Mouse (Mus musculus): Measurements from ENCODE around the gene Lrrc8c. TPM values are rescaled to one million over a fixed set of nuclear protein-coding genes. Genes with fewer than 3 reads are reported as not detected.
"Not testable (repeated sequence)": the region's sequence is repeated elsewhere in the genome, so short reads cannot be mapped to it uniquely, and the experiment has no call there.

Gene Lrrc8c
- polyA plus RNA-seq, 1 experiment from 2014 or later, result 11.8 TPM

DNA sequence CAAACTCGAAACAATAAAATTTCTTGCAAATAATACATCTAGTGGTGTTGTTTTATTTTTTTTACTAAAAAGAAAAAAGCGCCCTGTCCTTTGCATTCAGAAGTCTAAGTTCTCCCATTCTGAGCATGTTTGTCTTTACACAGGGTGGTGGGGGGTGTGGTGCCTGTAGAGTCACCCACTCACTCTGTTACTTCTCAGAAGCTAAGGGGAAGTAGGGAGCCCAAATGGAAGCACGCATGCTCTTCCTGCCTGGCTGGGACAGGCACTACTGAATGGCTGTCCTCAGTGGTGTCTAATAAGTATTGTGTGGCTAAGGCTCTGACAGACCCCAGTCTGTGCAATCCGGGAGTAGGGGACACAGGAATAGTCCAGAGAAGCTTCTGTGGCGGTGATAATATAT is 107.9 kb downstream of the Lrrc8c start:
- Histone ChIP-seq H3K9ac (ENCODE audit: low read depth, low read length) (no peak overlapping the region), H3K27ac (ENCODE audit: low read depth, low read length) (no peak overlapping the region), H3K36me3 (ENCODE audit: control insufficient read depth, insufficient read depth) (no peaks in the 10 kb centered on the region), H3K4me2 (replicated peaks; ENCODE audit: low read depth) (no peak overlapping the region), H3K4me1 (replicated peaks; ENCODE audit: control insufficient read depth, insufficient read depth, low read length) (no peaks in the 10 kb centered on the region), H3K9me3 (ENCODE audit: control insufficient read depth) (no peaks in the 10 kb centered on the region), H3K27me3 (replicated peaks; ENCODE audit: control insufficient read depth, insufficient read depth, low read length) (no peaks in the 10 kb centered on the region), H3K4me3 (ENCODE audit: low read depth, low read length) (no peak overlapping the region)
- 88% methylated on average over 5 of the region's 5 CpGs for WGBS
- ATAC-seq, result no peak
- no peak for TF ChIP-seq CTCF (IDR thresholded peaks at IDR 0.05; ENCODE audit: low read depth)

DNA sequence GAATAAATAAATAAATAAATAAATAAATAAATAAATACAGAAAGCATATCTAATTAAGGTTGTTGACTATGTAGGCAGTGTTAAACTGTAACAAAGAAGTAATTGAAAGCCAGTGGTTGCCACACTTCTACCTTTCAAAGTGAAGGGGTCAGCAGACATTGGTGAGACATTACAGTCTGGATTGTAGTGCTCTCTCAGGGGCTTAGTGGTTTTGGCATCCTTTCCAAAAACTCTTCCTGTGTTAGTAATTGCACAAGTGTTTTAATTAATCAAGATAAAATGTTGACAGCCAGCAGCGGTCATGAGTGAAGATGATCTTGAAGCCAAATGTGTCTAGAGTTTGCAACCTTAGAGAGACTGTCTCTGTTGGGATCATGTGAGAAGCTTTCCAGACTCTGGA is 110.8 kb downstream of the Lrrc8c start:
- Histone ChIP-seq H3K27ac (ENCODE audit: low read depth, low read length) (no peak overlapping the region), H3K27me3 (replicated peaks; ENCODE audit: control insufficient read depth, insufficient read depth, low read length) (no peaks in the 10 kb centered on the region), H3K4me1 (replicated peaks; ENCODE audit: control insufficient read depth, insufficient read depth, low read length) (no peaks in the 10 kb centered on the region), H3K4me2 (replicated peaks; ENCODE audit: low read depth) (no peak overlapping the region), H3K4me3 (ENCODE audit: low read depth, low read length) (no peak overlapping the region), H3K36me3 (ENCODE audit: control insufficient read depth, insufficient read depth) (no peaks in the 10 kb centered on the region), H3K9me3 (ENCODE audit: control insufficient read depth) (no peaks in the 10 kb centered on the region), H3K9ac (ENCODE audit: low read depth, low read length) (no peak overlapping the region)
- 51% methylated on average over 1 of the region's 1 CpGs for WGBS
- no peak for TF ChIP-seq CTCF (IDR thresholded peaks at IDR 0.05; ENCODE audit: low read depth)
- ATAC-seq, result no peak

DNA sequence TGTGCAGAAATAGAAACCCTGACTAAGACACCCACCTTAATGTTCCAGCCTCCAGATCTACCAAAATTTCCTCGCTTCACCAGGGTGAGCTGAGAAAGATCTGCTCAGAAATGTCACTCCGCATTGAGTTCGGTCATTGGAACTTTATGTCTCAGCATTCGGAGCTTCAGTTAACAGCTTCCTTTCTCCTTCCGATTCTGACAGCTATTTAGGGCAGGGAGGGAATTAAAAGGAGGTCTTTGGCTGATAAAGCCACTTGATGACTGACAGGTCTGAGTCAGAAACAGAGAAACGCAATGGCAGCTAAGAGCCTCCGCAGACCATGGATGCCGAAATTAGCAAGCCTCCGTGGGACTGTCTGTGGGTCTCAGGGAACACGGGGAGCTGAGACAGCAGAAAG is 112.9 kb downstream of the Lrrc8c start:
- Histone ChIP-seq H3K9ac (ENCODE audit: low read depth, low read length) (no peak overlapping the region), H3K4me3 (ENCODE audit: low read depth, low read length) (no peak overlapping the region), H3K27ac (ENCODE audit: low read depth, low read length) (no peak overlapping the region), H3K4me1 (replicated peaks; ENCODE audit: control insufficient read depth, insufficient read depth, low read length) (no peaks in the 10 kb centered on the region), H3K36me3 (ENCODE audit: control insufficient read depth, insufficient read depth) (no peaks in the 10 kb centered on the region), H3K4me2 (replicated peaks; ENCODE audit: low read depth) (no peak overlapping the region), H3K9me3 (ENCODE audit: control insufficient read depth) (no peaks in the 10 kb centered on the region), H3K27me3 (replicated peaks; ENCODE audit: control insufficient read depth, insufficient read depth, low read length) (no peaks in the 10 kb centered on the region)
- WGBS, result 85% methylated on average over 10 of the region's 10 CpGs
- ATAC-seq, result no peak
- TF ChIP-seq CTCF (IDR thresholded peaks at IDR 0.05; ENCODE audit: low read depth), result no peak

DNA sequence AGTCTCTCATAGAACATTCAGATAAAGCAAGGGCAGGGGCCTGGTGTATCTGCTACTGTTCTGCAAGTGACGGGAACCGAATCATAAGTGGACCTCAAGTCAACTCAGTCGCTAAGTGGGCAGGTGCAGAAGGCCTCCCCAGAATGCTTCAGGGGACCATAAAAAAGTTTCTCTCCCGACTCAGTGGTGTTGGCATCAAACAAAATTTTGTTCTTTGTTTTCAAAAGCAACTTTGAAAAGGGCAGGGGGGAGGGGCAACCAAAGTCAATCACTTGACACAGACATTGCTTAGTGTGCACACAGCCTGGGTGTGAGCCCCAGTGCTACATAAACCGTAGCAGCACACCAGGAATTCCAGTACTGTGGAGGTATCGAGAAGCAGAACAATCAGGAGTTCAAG is 116.4 kb downstream of the Lrrc8c start:
- Histone ChIP-seq H3K9ac (ENCODE audit: low read depth, low read length) (no peak overlapping the region), H3K9me3 (ENCODE audit: control insufficient read depth) (no peaks in the 10 kb centered on the region), H3K36me3 (ENCODE audit: control insufficient read depth, insufficient read depth) (no peaks in the 10 kb centered on the region), H3K4me2 (replicated peaks; ENCODE audit: low read depth) (no peak overlapping the region), H3K27me3 (replicated peaks; ENCODE audit: control insufficient read depth, insufficient read depth, low read length) (no peaks in the 10 kb centered on the region), H3K27ac (ENCODE audit: low read depth, low read length) (no peak overlapping the region), H3K4me3 (ENCODE audit: low read depth, low read length) (no peak overlapping the region), H3K4me1 (replicated peaks; ENCODE audit: control insufficient read depth, insufficient read depth, low read length) (no peaks in the 10 kb centered on the region)
- ATAC-seq, result no peak
- WGBS, result 78% methylated on average over 6 of the region's 6 CpGs
- no peak for TF ChIP-seq CTCF (IDR thresholded peaks at IDR 0.05; ENCODE audit: low read depth)

DNA sequence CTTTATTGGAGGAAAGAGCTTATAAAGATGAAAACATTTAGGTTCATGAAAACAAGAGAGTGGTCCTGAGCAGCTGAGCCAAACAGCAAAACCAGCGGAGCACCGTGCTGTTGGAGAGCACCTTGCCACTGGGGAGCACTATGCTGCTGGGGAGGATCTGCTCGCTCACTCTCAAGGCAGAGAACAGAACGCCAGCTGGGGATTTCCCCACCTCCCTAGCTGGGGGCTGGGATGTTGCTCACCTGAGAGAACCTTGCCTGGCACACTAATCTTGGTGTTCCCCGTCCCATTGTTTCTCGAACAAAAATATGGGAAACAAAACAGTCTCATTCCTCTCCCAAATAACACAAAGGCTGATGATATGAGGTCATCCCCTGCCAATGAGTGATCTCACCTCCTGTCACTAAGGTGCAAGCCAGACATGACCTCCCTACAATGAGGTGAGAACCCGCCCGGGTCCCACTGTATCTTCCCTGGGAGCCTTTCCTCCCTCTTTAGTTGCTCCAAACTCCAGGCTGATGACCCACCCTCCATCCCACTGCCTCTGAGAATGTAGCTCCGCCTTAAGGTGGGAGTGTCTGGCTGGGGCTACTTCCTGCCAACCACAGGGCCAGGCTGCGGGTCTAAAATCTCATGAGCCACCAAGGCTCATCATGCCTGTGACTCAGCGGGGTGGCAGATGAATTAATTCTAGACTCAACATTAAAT is 117.5 kb downstream of the Lrrc8c start:
- no peaks in the 10 kb centered on the region for H3K4me1 ChIP-seq (replicated peaks; ENCODE audit: control insufficient read depth, insufficient read depth, low read length)
- ATAC-seq, result no peak
- H3K36me3 ChIP-seq (ENCODE audit: control insufficient read depth, insufficient read depth), result no peaks in the 10 kb centered on the region
- no peaks in the 10 kb centered on the region for H3K9me3 ChIP-seq (ENCODE audit: control insufficient read depth)
- H3K4me2 ChIP-seq (replicated peaks; ENCODE audit: low read depth), result no peak overlapping the region
- H3K9ac ChIP-seq (ENCODE audit: low read depth, low read length), result no peak overlapping the region
- H3K4me3 ChIP-seq (ENCODE audit: low read depth, low read length), result no peak overlapping the region
- WGBS, result 75% methylated on average over 11 of the region's 11 CpGs
- H3K27ac ChIP-seq (ENCODE audit: low read depth, low read length), result no peak overlapping the region
- no peak for TF ChIP-seq CTCF (IDR thresholded peaks at IDR 0.05; ENCODE audit: low read depth)
- H3K27me3 ChIP-seq (replicated peaks; ENCODE audit: control insufficient read depth, insufficient read depth, low read length), result no peaks in the 10 kb centered on the region

DNA sequence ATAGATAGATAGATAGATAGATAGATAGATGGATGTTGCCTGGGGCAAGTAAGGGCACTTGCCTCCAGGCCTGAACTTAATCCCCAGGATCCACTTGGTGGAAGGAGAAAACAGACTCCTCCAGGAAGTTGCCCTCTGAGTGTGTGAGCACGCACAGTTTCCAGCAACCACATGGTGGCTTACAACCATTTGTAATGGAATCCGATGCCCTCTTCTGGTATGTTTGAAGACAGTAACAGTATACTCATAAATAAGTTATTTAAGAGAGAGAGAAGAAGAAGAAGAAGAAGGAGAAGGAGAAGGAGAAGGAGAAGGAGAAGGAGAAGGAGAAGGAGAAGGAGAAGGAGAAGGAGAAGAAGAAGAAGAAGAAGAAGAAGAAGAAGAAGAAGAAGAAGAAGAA is 119.1 kb downstream of the Lrrc8c start:
- whole genome bisulfite sequencing, result 94% methylated on average over 2 of the region's 2 CpGs
- not testable (repeated sequence) for H3K27me3 ChIP-seq (replicated peaks; ENCODE audit: control insufficient read depth, insufficient read depth, low read length); H3K4me2 ChIP-seq (replicated peaks; ENCODE audit: low read depth); H3K4me3 ChIP-seq (ENCODE audit: low read depth, low read length); H3K4me1 ChIP-seq (replicated peaks; ENCODE audit: control insufficient read depth, insufficient read depth, low read length); H3K9me3 ChIP-seq (ENCODE audit: control insufficient read depth); ATAC-seq; H3K36me3 ChIP-seq (ENCODE audit: control insufficient read depth, insufficient read depth); H3K27ac ChIP-seq (ENCODE audit: low read depth, low read length); H3K9ac ChIP-seq (ENCODE audit: low read depth, low read length)

DNA sequence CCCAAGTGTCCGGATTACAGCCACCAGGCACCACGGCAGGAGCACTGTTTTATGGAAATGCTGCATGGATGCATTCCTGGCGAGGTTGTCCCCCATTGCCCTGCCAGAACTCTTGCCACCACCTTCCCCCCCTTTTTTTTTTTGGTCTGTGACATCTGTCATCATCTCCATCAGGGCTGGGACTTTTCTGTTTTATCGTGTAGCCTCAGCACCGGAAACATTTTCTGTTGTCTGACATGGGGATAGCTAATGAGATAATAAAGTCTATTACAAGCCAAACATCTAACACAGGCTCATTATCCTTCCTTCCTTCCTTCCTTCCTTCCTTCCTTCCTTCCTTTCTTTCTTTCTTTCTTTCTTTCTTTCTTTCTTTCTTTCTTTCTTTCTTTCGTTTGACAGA is 119.7 kb downstream of the Lrrc8c start:
- 85% methylated on average over 6 of the region's 6 CpGs for WGBS

More for the DNA sequence above, 119.7 kb downstream of the Lrrc8c start:
- H3K27ac ChIP-seq (ENCODE audit: low read depth, low read length), result no peak overlapping the region
- no peaks in the 10 kb centered on the region for H3K36me3 ChIP-seq (ENCODE audit: control insufficient read depth, insufficient read depth)
- H3K4me1 ChIP-seq (replicated peaks; ENCODE audit: control insufficient read depth, insufficient read depth, low read length), result no peaks in the 10 kb centered on the region
- no peak for TF ChIP-seq CTCF (IDR thresholded peaks at IDR 0.05; ENCODE audit: low read depth)
- ATAC-seq, result no peak
- H3K9me3 ChIP-seq (ENCODE audit: control insufficient read depth), result no peaks in the 10 kb centered on the region
- H3K9ac ChIP-seq (ENCODE audit: low read depth, low read length), result no peak overlapping the region
- H3K4me3 ChIP-seq (ENCODE audit: low read depth, low read length), result no peak overlapping the region
- H3K27me3 ChIP-seq (replicated peaks; ENCODE audit: control insufficient read depth, insufficient read depth, low read length), result no peaks in the 10 kb centered on the region
- H3K4me2 ChIP-seq (replicated peaks; ENCODE audit: low read depth), result no peak overlapping the region
